Mouse (Mus musculus) brain, embryonic 14.5 days (tissue): ENCODE measurements around the gene Thada. TPM values are rescaled to one million over a fixed set of nuclear protein-coding genes. Genes with fewer than 3 reads are reported as not detected.

Source experiments
- DNase-seq: peaks from one replicate; pipeline ENCODE4 v3.0.0-alpha.2; 2011; ENCODE audit warnings: low read depth
- CTCF ChIP-seq: fragments of 200-500 bp; IDR thresholded peaks from 2 replicates; pipeline ENCODE4 v1.5.1; 2012; ENCODE audit warnings: inconsistent platforms, mild to moderate bottlenecking, moderate library complexity, borderline replicate concordance; ENCODE audit not compliant: insufficient read depth, insufficient read length; ENCODE audit errors: extremely low read depth
- POLR2A ChIP-seq: fragments of 200-500 bp; IDR thresholded peaks from 2 replicates; pipeline ENCODE4 v1.6.1; 2012; ENCODE audit warnings: mild to moderate bottlenecking, inconsistent platforms, borderline replicate concordance; ENCODE audit not compliant: poor library complexity, insufficient read depth, insufficient read length, severe bottlenecking; ENCODE audit errors: extremely low read depth
- polyA plus RNA-seq: library from polyadenylated mRNA; depleted of rRNA; stranded (reverse); fragments of >200 nt; gene quantifications from 2 replicates; pipeline ENCODE4 v1.2.3, GENCODE M21; 2012

Thada gene
- polyA plus RNA-seq, 1 experiment = 10.2 TPM

DNA sequence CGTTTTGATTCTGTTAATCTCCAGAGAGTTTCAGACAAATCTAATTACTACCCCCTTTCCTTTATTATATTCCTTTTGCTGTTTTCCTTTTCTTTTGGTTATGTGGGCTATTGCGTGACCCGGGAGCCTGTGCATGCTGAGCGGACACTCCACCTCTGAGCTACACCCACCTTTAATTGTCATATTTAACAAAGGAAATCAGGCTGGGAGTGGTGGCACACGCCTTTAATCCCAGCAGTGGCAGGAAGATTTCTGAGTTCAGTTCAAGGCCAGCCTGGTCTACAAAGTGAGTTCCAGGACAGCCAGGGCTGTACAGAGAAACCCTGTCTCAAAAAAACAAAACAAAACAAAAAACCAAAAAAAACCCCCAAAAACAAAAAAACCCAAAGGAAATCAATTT is 31.0 kb upstream of the Thada start:
- TF ChIP-seq POLR2A = no peak
- TF ChIP-seq CTCF = no peak
- DNase-seq = no peak

DNA sequence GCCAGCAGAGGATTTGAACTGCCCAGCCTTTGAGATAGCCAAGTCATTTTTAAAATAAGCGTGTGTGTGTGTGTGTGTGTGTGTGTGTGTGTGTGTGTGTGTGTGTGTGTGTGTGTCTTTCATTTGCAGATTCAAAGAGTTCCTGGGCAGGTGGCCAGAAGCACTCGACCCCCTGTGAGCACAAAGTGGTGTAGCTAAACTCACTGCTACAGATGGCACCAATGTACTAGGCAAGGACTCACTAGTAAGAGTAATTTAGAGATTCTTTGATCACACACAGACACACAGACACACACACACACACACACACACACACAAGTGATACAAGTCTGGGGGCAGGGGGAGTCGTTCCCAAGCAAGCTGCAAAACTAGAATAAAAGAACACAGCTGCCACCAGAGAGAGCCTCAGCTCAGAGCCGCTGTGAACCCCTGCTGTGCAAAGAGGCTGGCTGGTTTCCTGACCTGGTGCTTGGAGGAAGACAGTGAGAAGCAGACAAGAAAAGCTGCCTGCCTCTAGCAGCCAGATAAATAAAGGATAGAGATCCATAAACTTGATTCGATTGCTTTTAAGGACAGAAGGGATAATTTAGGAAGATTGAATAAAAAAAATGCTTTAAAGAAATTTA is 26.4 kb upstream of the Thada start:
- DNase-seq = peak; percentile 86
- no peak for TF ChIP-seq CTCF
- TF ChIP-seq POLR2A = no peak

DNA sequence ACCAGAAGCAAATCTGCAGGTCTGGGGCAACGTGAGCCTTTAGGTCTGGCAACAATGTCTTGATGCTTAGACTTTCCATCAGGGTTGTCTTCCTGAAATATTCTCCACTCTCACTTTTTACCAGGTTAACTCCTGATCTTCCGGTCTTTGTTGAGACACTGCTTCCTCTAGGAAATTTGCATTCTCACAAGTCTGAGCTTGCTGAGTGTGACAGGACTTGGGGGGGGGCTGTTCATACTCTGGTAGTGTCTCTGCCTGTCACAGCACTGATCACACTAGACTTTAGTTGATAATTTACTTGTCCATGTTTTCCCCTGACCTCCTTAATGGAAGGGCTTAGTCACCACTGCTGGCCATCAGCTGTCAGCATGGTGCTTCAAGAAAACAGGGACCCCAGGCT is 21.4 kb upstream of the Thada start:
- no peak for TF ChIP-seq CTCF
- TF ChIP-seq POLR2A = no peak
- DNase-seq = no peak

DNA sequence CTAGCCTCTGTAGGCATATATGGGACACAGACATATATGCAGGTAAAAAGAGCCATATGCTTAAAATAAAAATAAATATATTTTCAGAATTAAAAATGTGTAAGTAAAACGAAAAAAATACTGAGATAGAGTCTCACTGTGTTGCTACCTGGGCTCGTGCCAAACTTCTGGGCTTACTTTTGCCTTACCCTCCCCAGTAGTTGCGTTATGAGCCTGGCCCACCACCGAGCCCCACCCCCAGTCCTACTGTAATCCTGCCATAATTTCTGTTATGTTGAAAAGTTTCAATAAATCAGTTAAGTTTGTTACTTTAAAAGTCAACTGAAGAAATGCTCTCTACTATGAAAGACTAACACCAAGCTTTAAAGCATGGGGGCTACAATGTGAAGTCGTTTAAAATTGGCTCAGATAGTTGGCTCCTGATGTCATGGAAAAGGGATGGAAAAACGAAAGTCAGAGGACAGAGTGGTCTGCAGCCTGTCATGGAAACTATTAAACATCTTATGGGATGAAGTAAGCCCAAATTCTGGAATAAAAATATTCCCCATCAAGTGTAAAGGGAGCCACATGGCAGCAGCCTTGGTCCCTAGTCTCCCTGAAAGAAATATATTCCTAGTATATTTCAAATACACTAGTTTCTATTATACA is 17.8 kb upstream of the Thada start:
- DNase-seq = no peak
- TF ChIP-seq CTCF = no peak

DNA sequence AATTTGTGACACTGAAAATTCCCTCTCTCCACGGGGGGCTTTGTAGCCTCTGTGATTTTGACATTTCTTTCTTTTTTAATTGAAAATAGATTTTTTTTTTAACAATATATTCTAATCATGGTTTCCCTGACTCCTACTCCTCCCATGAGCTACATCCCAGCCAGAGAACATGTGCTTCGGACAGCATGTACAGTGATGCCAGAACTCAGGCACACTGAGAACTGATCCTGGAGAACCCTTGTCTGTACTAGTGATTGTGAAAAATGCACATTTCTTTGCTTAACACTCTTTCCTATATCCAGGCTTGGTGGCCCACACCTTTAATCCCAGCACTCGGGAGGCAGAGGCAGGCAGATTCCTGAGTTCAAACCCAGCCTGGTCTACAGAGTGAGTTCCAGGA is 16.8 kb upstream of the Thada start:
- TF ChIP-seq POLR2A (no peak), CTCF (no peak)
- no peak for DNase-seq

DNA sequence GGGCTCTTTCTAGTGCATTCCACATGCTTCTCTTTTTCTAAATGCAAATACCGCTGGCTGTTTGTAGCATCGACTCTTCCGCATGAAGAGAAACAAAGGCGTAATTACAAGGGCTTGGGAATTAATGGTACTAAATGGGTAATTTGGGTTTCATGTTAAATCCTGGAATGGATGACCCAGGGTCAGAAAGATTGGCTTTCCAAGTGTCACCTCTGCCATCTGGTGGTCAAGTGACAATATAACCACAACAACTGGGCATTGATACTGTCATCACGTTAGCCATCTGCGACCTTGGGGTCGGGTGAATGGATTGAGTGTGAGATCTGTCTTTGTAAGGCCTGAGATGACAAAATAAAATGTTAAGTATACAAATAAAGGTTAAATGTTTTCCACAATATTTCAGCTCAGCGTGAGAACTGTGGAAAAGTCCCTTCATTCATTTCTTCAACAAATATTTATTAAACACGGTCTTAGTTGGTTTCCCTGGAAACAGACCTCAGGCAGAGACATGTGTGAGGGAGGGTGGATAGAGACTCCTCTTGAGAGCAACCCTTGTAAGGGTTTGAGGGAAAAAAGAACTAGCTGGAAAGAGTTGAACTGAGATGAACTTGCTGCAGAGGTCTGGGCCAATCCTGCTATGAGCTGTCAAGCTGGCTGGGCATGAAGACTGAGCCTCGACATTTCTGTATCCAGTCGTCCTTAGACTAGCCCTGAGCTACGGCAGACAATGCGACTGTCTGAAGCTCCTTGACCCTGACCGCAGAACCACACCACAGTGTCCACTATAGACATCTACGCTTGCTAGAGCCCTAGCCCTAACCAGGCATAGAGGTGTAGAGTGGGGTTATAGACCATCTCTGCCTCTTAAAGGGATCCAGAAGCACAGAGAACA is 14.7 kb upstream of the Thada start:
- DNase-seq = peak; percentile 67
- no peak for TF ChIP-seq POLR2A
- peak; percentile 54; the same call in 1 of the 2 replicates for TF ChIP-seq CTCF

DNA sequence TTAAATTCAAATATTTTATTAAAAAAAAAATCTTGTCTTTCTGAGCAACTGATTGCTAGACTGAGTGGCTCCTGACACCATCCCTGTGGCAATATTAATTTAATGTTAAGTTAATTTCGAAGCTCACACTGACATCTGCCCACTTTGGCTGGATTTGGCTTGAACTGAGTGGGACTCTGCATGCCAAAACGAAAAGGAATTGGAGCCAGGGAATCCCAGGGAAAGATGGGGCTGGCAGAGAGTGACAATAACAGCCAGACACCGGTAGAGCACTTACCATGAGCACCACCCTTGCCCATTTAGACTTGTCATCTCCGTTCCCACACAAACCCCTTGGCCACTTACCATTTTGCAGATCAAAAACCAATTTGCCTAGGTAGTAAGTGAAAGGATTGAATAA is 12.3 kb upstream of the Thada start:
- peak; percentile 35 for DNase-seq
- TF ChIP-seq CTCF = no peak
- no peak for TF ChIP-seq POLR2A

DNA sequence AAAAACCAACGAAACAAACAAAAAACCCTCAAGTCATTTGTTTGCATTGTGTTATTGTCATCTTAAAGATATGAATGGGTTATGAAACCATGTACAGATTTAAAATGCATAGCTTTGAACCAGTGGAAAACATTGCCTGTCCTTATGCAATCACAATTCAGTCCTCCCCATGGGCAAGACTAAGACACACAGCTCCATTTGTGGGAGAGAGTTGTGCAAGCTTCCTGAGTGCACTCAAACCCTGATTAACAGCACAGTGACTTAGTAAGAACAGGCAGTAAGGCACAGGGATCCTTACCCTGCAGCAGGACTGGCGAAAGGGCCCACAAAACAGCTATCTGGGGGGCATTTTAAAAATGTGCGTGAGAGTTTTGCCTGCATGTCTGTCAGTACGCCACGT is 11.2 kb upstream of the Thada start:
- no peak for DNase-seq
- TF ChIP-seq POLR2A (no peak), CTCF (no peak)

DNA sequence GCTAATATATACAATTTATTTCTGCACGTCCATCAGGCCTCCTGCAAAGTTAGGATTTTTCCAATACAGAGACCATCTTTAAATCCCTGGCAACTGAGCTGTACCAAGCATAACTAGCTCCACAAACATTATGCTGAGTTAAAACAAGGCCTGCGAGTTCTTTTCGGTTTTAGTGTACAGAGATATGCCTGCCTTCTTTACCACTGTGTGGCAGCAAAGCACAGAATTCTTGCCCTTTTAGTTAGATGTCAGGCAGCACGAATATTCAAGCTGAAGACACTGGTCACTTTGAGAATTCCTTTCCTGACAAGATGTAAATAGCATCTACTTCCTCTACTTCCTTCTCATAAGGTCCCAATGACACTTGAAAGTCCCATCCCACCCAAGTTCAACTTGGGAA is 8.3 kb upstream of the Thada start:
- TF ChIP-seq CTCF (peak; percentile 33; the same call in 1 of the 2 replicates), POLR2A (no peak)
- DNase-seq = peak; percentile 53

DNA sequence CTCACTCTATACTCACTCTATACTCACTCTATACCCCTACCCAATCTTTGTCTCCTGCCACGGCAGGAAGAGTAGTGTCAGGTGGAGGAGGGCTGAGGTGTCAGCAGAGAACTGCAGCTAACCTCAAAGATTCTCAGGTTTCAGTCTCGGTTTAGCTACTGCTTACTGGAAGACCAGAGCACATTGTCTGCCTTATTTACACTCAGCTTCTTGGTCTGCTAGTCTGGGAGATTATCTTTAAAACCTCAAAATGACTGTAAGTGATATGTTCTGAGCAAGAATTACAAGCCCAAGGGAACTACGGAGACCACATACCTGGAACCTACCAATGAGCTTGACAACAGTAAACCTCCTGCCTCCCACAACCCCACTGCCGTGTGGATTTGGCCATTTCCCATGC is 31.0 kb downstream of the Thada start:
- TF ChIP-seq CTCF (no peak), POLR2A (no peak)
- no peak for DNase-seq

DNA sequence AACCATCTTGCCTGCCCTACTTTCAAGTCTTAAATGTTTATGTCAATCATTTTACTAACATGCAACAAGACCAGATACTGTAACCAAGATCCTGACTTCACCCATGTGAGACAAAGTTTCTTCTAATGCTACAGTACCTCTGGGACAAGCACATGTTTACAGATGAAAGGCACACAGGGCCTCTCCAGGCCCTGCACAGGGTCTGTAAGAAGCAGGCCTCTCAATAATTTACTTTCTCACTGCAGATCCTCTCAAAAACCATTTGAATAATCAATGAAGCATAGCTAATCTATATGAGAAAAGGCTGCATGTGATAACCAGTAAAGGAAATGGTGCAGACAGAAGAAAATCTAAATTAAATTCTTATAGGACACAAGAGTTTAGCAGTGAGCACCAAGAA is 31.8 kb downstream of the Thada start:
- TF ChIP-seq CTCF (no peak), POLR2A (no peak)
- no peak for DNase-seq

DNA sequence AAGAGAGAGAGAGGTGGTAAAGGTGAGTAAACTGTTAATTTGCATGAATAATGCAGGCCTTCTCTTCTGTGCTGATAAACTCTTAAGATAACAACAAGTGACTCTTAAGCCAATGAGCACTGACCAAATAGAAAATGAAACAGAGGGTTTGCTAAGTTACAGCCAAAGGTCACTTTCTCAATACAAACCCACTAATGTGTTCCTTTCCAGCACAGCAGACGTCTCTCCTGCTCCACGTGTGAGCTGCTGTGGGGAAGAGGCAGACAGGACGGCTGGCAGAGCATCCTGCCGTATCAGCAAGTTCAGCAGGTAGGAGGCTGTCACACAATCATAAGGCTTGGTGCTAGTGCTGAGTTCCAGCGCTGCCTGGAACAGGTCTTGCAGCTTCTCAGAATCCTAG is 34.0 kb downstream of the Thada start:
- DNase-seq = no peak
- TF ChIP-seq POLR2A (no peak), CTCF (no peak)

DNA sequence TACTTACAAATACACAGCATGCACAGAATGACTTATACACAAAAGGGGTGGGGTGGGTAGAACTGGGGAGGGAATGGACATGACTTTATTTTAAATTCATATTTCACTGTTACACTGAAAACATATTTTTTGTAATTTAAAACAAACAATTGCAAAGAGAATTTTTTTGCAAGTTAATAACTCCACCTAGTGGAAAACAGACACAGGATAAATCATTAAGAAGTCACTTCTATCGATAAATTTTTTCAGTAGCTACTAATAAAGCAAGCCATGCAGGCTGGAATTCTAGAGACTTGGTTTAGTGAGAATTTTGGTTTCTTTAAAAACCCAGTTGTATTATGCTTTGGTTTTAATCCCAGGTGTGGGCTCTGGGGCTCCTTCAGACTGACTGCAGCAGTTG is 41.7 kb downstream of the Thada start:
- no peak for TF ChIP-seq POLR2A
- TF ChIP-seq CTCF = no peak
- no peak for DNase-seq
